Mouse (Mus musculus) gastrocnemius, adult 8-10 months (tissue): Measurements from ENCODE around the gene Rbm48. TPM values are rescaled to one million over a fixed set of nuclear protein-coding genes. Genes with fewer than 3 reads are reported as not detected.
"Not testable (repeated sequence)": the region's sequence is repeated elsewhere in the genome, so short reads cannot be mapped to it uniquely, and the experiment has no call there.

ENCODE experiments used
- DNase-seq, 2 experiments: peaks; one replicate each; pipeline ENCODE4 v3.0.0; 2022; ENCODE audit warnings: low spot score in 2 of 2
- total RNA-seq, 4 experiments: library from RNA; stranded (reverse); gene quantifications; 2 replicates each; pipeline ENCODE4 v1.2.4; 2022

The Rbm48 gene
- total RNA-seq: 1 to 10 TPM; 5.2 to 9.2 (median 7.6) TPM

- peak; percentile 64 to 77 for DNase-seq
These were observed at the start of gene Rbm48 for GRCm38 (mm10) chr5:3596399-3596766. Gene Rbm48, minus strand, starts transcription at chr5:3596585.

- no peak for DNase-seq
These were observed 48.9 kb upstream of the Rbm48 start for GRCm38 (mm10) chr5:3645326-3645725.

- DNase-seq: no peak
These were observed 48.2 kb upstream of the Rbm48 start for GRCm38 (mm10) chr5:3644621-3645020.

GRCm38 (mm10) chr5:3635286-3635685 lies 38.9 kb upstream of the Rbm48 start:
- no peak for DNase-seq

GRCm38 (mm10) chr5:3633951-3634350 lies 37.6 kb upstream of the Rbm48 start:
- DNase-seq: no peak

- no peak for DNase-seq
These were observed 36.9 kb upstream of the Rbm48 start for GRCm38 (mm10) chr5:3633315-3633714.

- no peak for DNase-seq
These were observed 35.9 kb upstream of the Rbm48 start for GRCm38 (mm10) chr5:3632285-3632684.

GRCm38 (mm10) chr5:3631512-3632271 lies 35.3 kb upstream of the Rbm48 start:
- DNase-seq: no peak

- DNase-seq: no peak
These were observed 33.7 kb upstream of the Rbm48 start for GRCm38 (mm10) chr5:3630055-3630454.

- DNase-seq: no peak
These were observed 24.1 kb upstream of the Rbm48 start for GRCm38 (mm10) chr5:3620486-3620885.

GRCm38 (mm10) chr5:3611835-3612234 lies 15.4 kb upstream of the Rbm48 start:
- not testable (repeated sequence) for DNase-seq

GRCm38 (mm10) chr5:3609241-3609640 lies 12.9 kb upstream of the Rbm48 start:
- DNase-seq: no peak

- DNase-seq: no peak
These were observed 10.7 kb upstream of the Rbm48 start for GRCm38 (mm10) chr5:3607114-3607513.

GRCm38 (mm10) chr5:3600790-3601189 lies 4.4 kb upstream of the Rbm48 start:
- DNase-seq: no peak

GRCm38 (mm10) chr5:3600298-3600697 lies 3.9 kb upstream of the Rbm48 start:
- no peak for DNase-seq

GRCm38 (mm10) chr5:3598766-3599165 lies 2.4 kb upstream of the Rbm48 start:
- no peak for DNase-seq

GRCm38 (mm10) chr5:3597171-3597570 lies 786 bp upstream of the Rbm48 start:
- no peak for DNase-seq

- peak; percentile 91 to 92 for DNase-seq
These were observed 539 bp downstream of the Rbm48 start, which contains the start of gene Pex1 for GRCm38 (mm10) chr5:3595693-3596398. Gene Pex1, plus strand, starts transcription at chr5:3596066.

GRCm38 (mm10) chr5:3579066-3579465 lies 17.3 kb downstream of the Rbm48 start:
- DNase-seq: no peak

GRCm38 (mm10) chr5:3577939-3578338 lies 18.4 kb downstream of the Rbm48 start:
- no peak for DNase-seq

- no peak for DNase-seq
These were observed 21.6 kb downstream of the Rbm48 start for GRCm38 (mm10) chr5:3574825-3575224.

- DNase-seq: no peak
These were observed 25.1 kb downstream of the Rbm48 start, which contains the start of gene 1700109H08Rik for GRCm38 (mm10) chr5:3571266-3571665. Gene 1700109H08Rik, plus strand, starts transcription at chr5:3571566.

GRCm38 (mm10) chr5:3554198-3554597 lies 42.2 kb downstream of the Rbm48 start:
- DNase-seq: no peak
